Mouse (Mus musculus) stomach, embryonic 15.5 days (tissue): ENCODE data around the gene Chn2. TPM values are rescaled to one million over a fixed set of nuclear protein-coding genes. Genes with fewer than 3 reads are reported as not detected.

Experiments
- ATAC-seq: fragments of 200-750 bp; cut with Nextera tagmentation; 2 replicates; pipeline ENCODE4 v1.8.0; 2017; ENCODE audit warnings: low read depth, moderate number of reproducible peaks, moderate TSS enrichment; ENCODE audit not compliant: insufficient read depth, low FRiP score
- H3K27ac ChIP-seq: fragments of 300-500 bp; sonication (generic); 2 replicates; pipeline ENCODE4 v1.5.1; 2015; ENCODE audit warnings: mild to moderate bottlenecking, inconsistent platforms
- H3K27me3 ChIP-seq: fragments of 300-500 bp; sonication (generic); replicated peaks from 2 replicates; pipeline ENCODE4 v1.6.1; 2015; ENCODE audit warnings: inconsistent platforms
- H3K36me3 ChIP-seq: fragments of 300-500 bp; sonication (generic); 2 replicates; pipeline ENCODE4 v1.6.1; 2015; ENCODE audit warnings: inconsistent platforms
- H3K4me1 ChIP-seq: fragments of 300-500 bp; sonication (generic); 2 replicates; pipeline ENCODE4 v1.6.1; 2015; ENCODE audit warnings: inconsistent platforms
- H3K4me2 ChIP-seq: fragments of 300-500 bp; sonication (generic); 2 replicates; pipeline ENCODE4 v1.6.1; 2015; ENCODE audit warnings: mild to moderate bottlenecking, inconsistent platforms
- H3K4me3 ChIP-seq: fragments of 300-500 bp; sonication (generic); replicated peaks from 2 replicates; pipeline ENCODE4 v1.5.1; 2015; ENCODE audit warnings: inconsistent platforms
- H3K9ac ChIP-seq: fragments of 300-500 bp; sonication (generic); 2 replicates; pipeline ENCODE4 v1.6.1; 2015; ENCODE audit warnings: inconsistent platforms
- H3K9me3 ChIP-seq: fragments of 300-500 bp; sonication (generic); 2 replicates; pipeline ENCODE4 v1.6.1; 2016; ENCODE audit warnings: inconsistent platforms
- WGBS: fragments of 180-500 bp; shearing (Covaris S2); methylation state at CpG from one replicate; pipeline ENCODE4 v1.1.7; 2015; 5-methylcytosine and 5-hydroxymethylcytosine counted together
- polyA plus RNA-seq: library from polyadenylated mRNA; unstranded; fragments of >200 nt; fragmentation: Nextera tagmentation; extraction: Ambion mirVana; gene quantifications from 2 replicates; pipeline ENCODE4 v1.2.1, GENCODE M21; 2015

Gene Chn2
- polyA plus RNA-seq, 1 experiment from 2014 or later, result 15.6 TPM

DNA sequence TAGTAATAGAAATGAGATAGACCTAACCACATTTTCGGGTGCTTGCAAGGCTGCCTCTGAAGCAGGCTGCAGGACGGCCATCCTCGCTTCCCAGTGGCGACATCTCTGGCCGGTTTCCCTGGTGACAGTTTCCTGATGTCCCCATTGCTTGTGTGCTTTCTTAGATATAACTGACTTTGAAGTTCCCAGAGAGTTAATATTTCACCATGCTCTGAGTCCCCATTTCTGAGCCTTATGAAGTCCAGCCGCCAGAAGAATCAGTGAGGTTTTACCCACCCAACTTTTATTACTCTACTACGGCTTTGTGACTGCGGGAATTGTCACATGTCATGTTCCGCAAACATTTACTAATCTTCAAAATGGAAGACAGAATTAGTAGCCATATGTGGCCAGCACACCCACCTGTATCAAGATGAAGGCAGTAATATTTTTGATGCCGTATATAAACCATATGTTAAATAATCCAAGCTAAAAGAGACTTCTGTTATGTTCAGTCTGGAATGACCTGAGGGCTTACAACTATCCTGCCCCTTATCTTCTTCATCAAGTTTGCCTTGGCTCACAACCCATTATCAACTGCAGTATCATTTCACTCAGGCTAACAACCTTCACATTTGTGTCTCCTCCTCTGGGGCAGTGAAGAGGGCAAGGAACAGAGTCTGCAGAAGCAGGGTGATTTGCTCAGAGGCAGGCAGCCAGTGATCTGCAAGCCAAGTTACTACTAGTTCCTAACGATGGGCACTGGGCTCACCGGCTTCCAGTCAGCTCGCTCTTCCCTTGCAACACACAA is 192.6 kb downstream of the Chn2 start:
- 67% methylated on average over 13 of the region's 13 CpGs for WGBS
- Histone ChIP-seq H3K36me3 (no peaks in the 10 kb centered on the region), H3K27ac (no peak overlapping the region), H3K4me1 (no peaks in the 10 kb centered on the region), H3K4me3 (no peak overlapping the region), H3K27me3 (no peaks in the 10 kb centered on the region), H3K9ac (no peak overlapping the region), H3K4me2 (no peak overlapping the region), H3K9me3 (no peaks in the 10 kb centered on the region)
- ATAC-seq, result no peak

DNA sequence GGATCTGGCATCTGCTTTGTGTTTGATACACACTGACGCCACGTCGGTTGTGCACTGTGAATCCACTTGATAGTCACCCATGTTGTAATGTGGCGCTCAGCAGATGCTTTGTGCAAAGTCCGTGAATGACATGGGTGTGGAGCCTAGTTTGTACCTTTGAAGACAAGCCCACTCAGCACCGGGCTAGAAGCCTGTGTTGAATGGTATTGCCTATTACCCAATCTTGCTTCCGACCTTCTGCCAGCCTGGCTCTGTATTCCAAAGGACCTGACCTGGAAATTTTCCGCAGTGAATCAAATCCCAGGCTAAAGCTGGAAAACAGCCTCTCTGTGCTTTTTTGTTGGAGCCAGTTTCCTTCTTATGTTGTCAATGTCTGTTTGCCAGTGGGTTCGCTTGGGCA is 197.1 kb downstream of the Chn2 start:
- Histone ChIP-seq H3K4me1 (no peaks in the 10 kb centered on the region), H3K9me3 (no peaks in the 10 kb centered on the region), H3K27me3 (no peaks in the 10 kb centered on the region), H3K4me2 (no peak overlapping the region), H3K27ac (no peak overlapping the region), H3K4me3 (no peak overlapping the region), H3K9ac (no peak overlapping the region), H3K36me3 (no peaks in the 10 kb centered on the region)
- no peak for ATAC-seq
- WGBS, result 92% methylated on average over 9 of the region's 9 CpGs

DNA sequence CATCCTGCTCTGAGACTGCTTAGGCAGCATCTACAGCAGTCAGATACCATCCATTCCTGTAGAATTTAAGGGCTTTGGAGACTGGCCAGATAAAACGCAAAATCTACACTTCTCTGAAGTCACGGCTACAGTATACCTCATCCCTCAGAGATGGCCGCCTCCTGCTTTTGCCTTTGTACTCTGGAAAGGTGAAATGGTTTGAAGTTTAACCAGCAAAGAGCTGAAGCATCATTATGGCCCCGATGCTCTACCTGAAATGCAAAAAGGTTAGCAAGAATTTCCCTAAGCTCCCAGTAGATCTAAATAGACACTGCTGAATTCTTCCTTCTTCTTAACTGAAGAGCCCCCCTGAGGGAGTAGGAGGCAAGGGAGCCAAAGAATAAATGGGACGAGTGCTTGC is 202.4 kb downstream of the Chn2 start:
- H3K9me3 ChIP-seq, result no peaks in the 10 kb centered on the region
- no peak for ATAC-seq
- no peaks in the 10 kb centered on the region for H3K4me1 ChIP-seq
- 57% methylated on average over 5 of the region's 5 CpGs for WGBS
- no peak overlapping the region for H3K4me2 ChIP-seq
- H3K27me3 ChIP-seq, result no peaks in the 10 kb centered on the region
- no peak overlapping the region for H3K27ac ChIP-seq
- H3K9ac ChIP-seq, result no peak overlapping the region
- no peak overlapping the region for H3K4me3 ChIP-seq
- no peaks in the 10 kb centered on the region for H3K36me3 ChIP-seq

DNA sequence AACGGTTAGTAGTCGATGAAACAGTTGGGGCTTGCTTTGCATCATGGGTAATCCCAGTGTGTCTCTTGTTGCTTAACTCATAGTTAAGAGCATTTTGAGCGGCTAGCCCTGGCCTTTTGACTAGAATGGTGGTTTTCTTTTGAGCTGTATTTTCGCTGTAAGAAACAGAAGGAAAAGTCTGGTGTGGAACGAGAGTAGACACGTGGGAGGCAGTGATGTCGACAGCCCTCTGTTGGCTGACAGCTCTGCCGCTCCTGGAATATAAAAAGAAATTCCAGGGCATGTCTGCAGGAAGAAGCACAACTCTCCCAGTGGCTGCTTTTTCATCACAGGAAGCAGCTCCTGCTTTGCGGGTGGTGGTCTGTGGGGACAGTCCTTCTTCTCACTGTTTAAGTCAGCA is 202.9 kb downstream of the Chn2 start:
- Histone ChIP-seq H3K4me3 (no peak overlapping the region), H3K4me2 (no peak overlapping the region), H3K9ac (no peak overlapping the region), H3K27ac (no peak overlapping the region), H3K27me3 (no peaks in the 10 kb centered on the region), H3K36me3 (no peaks in the 10 kb centered on the region), H3K9me3 (no peaks in the 10 kb centered on the region), H3K4me1 (no peaks in the 10 kb centered on the region)
- no peak for ATAC-seq
- 53% methylated on average over 9 of the region's 9 CpGs for WGBS

DNA sequence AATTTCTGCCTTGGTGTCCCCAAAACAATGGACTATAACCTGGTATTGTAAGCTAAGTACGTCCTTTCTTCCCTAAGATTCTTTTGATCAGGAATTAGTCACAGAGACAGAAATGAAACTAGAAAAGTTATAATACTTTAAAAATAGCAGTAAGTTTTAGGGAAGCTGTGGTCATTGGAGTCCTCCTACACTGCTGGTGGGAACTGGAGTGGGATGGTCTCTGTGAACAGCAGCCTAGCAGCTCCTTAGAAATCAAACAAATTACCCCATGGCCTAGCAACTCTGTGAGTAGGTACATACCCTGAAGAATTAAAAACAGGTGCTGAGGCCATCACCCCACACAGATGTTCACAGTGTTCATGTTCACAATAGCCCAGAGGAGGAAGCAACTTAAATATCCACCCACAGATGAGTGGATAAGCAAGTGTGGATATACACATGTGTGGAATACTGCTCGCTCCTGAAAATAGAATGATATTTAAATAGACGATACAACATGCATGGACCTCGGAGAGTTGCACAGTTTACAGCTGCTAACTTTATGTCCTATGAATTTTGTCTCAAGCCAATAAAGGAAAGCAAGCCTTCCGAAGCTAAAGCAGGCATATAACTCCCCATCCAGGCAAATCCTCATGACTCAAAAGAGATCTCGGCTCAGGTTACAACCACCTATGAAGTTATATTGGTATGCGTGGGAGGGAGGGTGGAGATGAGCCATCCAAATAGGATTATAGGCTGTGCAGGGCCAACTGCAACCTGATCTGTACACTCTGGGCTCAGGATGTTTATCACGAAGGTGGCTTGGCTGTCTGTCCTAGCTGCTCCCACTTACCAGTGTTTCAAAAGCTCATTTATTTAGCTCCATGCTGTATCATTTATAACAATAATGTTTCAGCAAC is 209.2 kb downstream of the Chn2 start:
- no peak overlapping the region for H3K4me2 ChIP-seq
- no peak overlapping the region for H3K27ac ChIP-seq
- H3K27me3 ChIP-seq, result no peaks in the 10 kb centered on the region
- no peak for ATAC-seq
- no peak overlapping the region for H3K4me3 ChIP-seq
- no peak overlapping the region for H3K9ac ChIP-seq
- H3K4me1 ChIP-seq, result no peaks in the 10 kb centered on the region; the same call in 1 of the 2 replicates
- 62% methylated on average over 8 of the region's 8 CpGs for WGBS
- H3K9me3 ChIP-seq, result no peaks in the 10 kb centered on the region
- H3K36me3 ChIP-seq, result no peaks in the 10 kb centered on the region

DNA sequence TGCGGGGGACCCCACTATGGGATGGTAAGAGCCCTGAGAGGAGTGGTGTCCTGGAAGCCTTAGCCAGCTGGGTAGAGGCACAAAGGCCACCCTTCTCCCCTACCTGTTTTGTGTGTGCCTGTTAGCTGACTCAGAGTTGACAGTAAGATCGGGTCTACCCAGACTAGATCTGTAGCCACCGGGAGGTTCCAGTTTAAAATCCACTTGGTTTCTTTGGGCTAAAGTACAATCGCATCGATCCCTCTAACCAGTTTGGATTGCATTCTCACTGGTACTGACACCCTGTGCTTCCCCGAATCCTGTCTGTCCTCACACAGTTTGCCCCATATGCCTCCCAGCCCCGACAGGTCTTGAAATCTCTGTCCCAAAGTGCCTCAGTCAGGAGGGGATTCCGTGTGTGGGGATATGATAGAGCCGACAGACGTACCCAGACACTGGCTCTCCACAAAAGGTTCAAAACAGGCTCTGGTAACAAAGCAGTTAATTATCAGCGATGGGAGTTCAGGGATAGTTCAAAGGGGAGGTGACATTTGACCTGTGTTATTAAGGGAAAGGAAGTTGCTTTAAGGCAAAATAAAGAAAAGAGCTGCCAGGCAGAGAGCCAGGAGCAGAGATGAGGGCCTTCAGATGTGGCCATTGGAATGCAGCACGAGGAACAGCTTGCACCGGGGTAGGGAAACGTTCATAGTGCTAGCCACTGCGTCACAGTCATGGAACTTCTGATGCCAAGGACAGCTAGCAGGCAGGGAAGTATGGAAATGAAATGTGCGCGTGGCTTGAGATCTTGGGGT is 212.2 kb downstream of the Chn2 start:
- no peaks in the 10 kb centered on the region for H3K36me3 ChIP-seq
- H3K4me1 ChIP-seq, result no peaks in the 10 kb centered on the region; the same call in 1 of the 2 replicates
- H3K4me2 ChIP-seq, result no peak overlapping the region
- H3K9me3 ChIP-seq, result no peaks in the 10 kb centered on the region
- no peaks in the 10 kb centered on the region for H3K27me3 ChIP-seq
- 64% methylated on average over 17 of the region's 17 CpGs for WGBS
- ATAC-seq, result no peak
- H3K9ac ChIP-seq, result no peak overlapping the region
- H3K4me3 ChIP-seq, result no peak overlapping the region
- no peak overlapping the region for H3K27ac ChIP-seq

DNA sequence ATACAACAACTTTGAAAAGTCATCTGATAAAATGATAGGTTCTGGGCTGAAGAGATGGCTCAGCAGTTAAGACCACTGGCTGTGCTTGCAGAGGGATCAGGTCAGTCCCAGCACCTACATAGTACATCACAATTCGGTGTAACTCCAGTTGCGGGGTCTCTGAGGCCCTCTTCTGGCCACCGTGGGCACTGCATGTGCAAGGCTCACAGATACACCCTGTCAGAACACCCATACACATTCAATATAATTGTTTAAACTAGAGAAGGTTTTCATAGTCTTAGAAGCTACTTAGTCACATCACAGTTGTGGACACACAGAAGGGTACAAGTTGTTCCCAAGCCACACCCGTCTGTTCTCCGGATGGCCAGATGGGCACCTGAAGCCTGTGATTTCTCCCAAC is 213.9 kb downstream of the Chn2 start:
- no peaks in the 10 kb centered on the region for H3K36me3 ChIP-seq
- H3K4me2 ChIP-seq, result no peak overlapping the region
- no peak overlapping the region for H3K27ac ChIP-seq
- ATAC-seq, result no peak
- no peak overlapping the region for H3K4me3 ChIP-seq
- no peak overlapping the region for H3K9ac ChIP-seq
- no peaks in the 10 kb centered on the region for H3K9me3 ChIP-seq
- WGBS, result 62% methylated on average over 5 of the region's 5 CpGs
- no peaks in the 10 kb centered on the region for H3K27me3 ChIP-seq
- no peaks in the 10 kb centered on the region; the same call in 1 of the 2 replicates for H3K4me1 ChIP-seq

DNA sequence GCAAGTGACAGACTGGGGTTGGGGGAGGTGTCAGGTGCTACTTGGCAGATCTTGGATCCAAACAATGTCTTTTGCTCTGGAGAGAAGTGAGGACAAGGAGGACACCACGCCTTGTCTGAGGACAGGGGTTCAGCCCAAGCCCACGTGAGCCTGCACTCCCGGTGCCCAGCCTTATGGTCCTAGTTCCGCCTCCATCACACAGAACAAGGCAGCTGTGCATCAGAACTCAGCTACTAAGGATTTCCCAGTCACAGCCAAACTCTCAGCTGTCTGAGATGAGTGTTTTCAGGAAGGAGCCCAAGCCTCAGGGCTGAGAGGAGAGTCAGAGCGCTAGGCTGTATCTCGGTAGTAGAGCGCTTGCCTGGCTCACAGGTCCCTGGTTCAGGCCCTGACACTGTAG is 214.5 kb downstream of the Chn2 start:
- no peak overlapping the region for H3K27ac ChIP-seq
- H3K27me3 ChIP-seq, result no peaks in the 10 kb centered on the region
- H3K4me3 ChIP-seq, result no peak overlapping the region
- H3K36me3 ChIP-seq, result no peaks in the 10 kb centered on the region
- WGBS, result 68% methylated on average over 7 of the region's 7 CpGs
- ATAC-seq, result no peak
- no peaks in the 10 kb centered on the region for H3K9me3 ChIP-seq
- no peaks in the 10 kb centered on the region; the same call in 1 of the 2 replicates for H3K4me1 ChIP-seq
- H3K9ac ChIP-seq, result no peak overlapping the region
- no peak overlapping the region for H3K4me2 ChIP-seq

DNA sequence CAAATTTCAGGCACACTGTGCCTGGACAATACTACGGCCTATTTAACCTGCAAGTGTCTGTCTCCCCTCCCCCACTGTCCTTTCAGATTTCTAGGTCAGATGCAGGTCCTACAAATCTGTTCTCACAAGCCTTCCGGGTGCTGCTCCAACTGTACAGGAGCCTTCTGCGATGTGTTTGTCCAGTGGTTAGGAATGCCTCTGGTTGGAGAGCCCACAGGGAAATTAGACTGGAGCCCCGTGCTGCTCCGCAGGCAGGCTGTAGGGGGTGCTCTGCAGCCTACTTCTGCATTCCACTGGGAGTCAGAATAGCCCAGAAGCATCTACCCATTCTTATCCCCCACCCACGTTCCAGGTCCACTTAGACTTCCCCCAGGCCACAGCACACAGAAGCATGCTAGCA is 215.4 kb downstream of the Chn2 start:
- WGBS, result 70% methylated on average over 6 of the region's 6 CpGs
- ATAC-seq, result no peak
- no peaks in the 10 kb centered on the region for H3K9me3 ChIP-seq

DNA sequence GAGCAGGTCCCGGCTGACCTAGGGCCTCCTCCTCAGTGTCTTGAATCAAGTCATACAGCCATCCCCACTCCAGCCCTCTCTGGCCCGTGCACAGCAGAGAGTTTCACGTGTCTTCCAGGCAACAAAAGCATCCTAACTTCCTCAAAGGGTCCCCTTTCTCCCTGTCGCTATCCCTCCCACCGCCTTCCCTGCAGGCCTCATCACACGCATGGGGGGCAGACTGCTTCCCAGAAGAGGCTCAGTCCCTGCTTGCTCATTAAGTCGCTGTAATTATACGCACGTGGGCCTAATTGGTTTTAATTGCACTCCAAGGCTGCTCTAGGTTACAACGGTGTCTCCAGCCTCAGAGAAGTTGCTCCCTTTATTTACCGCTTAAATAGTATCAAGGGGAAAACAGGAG is 216.0 kb downstream of the Chn2 start:
- Histone ChIP-seq H3K27me3 (no peaks in the 10 kb centered on the region), H3K4me3 (no peak overlapping the region), H3K9me3 (no peaks in the 10 kb centered on the region), H3K36me3 (no peaks in the 10 kb centered on the region), H3K27ac (no peak overlapping the region), H3K9ac (no peak overlapping the region), H3K4me2 (no peak overlapping the region), H3K4me1 (no peaks in the 10 kb centered on the region; the same call in 1 of the 2 replicates)
- WGBS, result 73% methylated on average over 11 of the region's 11 CpGs
- no peak for ATAC-seq

More for the DNA sequence above, 215.4 kb downstream of the Chn2 start:
- H3K4me2 ChIP-seq, result no peak overlapping the region
- H3K4me3 ChIP-seq, result no peak overlapping the region
- H3K9ac ChIP-seq, result no peak overlapping the region
- no peaks in the 10 kb centered on the region; the same call in 1 of the 2 replicates for H3K4me1 ChIP-seq
- H3K36me3 ChIP-seq, result no peaks in the 10 kb centered on the region
- H3K27me3 ChIP-seq, result no peaks in the 10 kb centered on the region
- H3K27ac ChIP-seq, result no peak overlapping the region

DNA sequence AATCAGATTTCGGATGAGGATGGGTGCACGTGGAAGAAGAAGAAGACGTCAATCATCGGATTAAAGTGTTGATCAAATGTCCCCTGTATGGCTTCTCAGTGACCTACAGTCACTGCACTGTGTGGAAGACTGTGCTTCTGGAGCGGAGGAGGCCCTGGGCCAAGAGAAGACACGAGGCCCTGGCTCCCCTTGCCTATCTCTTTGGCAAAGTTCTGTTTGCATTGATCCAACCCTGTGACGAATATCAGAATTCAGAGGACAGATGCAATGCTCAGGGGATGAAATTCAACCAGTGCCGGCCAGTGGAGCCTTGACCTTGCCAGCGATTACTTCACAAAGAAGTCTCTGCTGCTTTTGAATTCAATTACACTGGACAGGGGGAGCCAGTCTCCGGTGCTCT is 217.0 kb downstream of the Chn2 start:
- H3K4me2 ChIP-seq, result no peak overlapping the region
- H3K9ac ChIP-seq, result no peak overlapping the region
- no peak overlapping the region for H3K27ac ChIP-seq
- ATAC-seq, result no peak
- no peak overlapping the region for H3K4me3 ChIP-seq
- WGBS, result 76% methylated on average over 10 of the region's 10 CpGs
- H3K4me1 ChIP-seq, result no peaks in the 10 kb centered on the region; the same call in 1 of the 2 replicates
- H3K36me3 ChIP-seq, result no peaks in the 10 kb centered on the region
- no peaks in the 10 kb centered on the region for H3K27me3 ChIP-seq
- no peaks in the 10 kb centered on the region for H3K9me3 ChIP-seq
